Mouse (Mus musculus) cerebellum, adult (tissue): ENCODE results near the gene Timm44.
"Not testable (repeated sequence)": the region's sequence is repeated elsewhere in the genome, so short reads cannot be mapped to it uniquely, and the experiment has no call there.

Source experiments
- ATAC-seq: cut with Nextera tagmentation; 2 replicates; pipeline ENCODE4 v1.9.2; 2017; ENCODE audit warnings: mild to moderate bottlenecking, moderate library complexity, mixed read lengths; ENCODE audit not compliant: insufficient number of reproducible peaks, low FRiP score, low TSS enrichment

The Timm44 gene

DNA sequence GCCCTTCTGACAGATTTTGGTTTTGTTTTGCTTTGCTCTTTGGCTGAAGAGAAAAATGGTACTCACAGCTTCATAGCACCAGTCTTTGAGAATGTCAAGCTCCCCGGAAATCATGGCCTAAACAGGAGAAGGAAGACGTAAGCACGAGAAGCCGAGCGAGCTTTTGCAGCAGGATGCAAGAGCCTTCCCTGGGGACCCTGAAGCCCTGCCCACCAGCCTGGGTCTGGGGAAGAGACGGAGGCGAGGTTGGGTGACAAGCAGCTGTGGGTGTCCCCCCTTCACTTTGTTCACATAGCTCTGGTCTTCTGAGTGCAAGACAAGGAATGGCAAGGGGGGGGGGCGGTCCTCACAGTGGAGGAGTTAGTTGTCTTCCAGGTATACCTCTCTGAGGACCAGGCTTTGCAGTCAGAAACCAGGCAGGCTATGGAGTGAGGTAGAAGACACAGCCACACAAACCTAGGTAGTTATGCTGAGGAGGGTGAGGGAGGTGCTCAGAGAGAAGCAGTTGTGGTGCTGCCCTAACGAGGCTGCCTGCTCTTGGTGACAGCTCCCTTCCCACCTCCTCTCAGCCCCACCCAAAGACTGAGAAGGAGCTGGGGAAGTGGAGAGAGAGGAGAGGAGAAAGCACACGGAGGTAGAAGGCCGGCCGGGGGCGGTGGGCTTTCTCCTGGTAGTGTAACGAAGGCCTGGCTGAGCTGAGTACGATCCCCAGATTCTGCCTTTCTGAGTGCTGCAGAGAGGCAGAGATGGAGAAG, 10.4 kb downstream of the Timm44 start:
- ATAC-seq = no peak

DNA sequence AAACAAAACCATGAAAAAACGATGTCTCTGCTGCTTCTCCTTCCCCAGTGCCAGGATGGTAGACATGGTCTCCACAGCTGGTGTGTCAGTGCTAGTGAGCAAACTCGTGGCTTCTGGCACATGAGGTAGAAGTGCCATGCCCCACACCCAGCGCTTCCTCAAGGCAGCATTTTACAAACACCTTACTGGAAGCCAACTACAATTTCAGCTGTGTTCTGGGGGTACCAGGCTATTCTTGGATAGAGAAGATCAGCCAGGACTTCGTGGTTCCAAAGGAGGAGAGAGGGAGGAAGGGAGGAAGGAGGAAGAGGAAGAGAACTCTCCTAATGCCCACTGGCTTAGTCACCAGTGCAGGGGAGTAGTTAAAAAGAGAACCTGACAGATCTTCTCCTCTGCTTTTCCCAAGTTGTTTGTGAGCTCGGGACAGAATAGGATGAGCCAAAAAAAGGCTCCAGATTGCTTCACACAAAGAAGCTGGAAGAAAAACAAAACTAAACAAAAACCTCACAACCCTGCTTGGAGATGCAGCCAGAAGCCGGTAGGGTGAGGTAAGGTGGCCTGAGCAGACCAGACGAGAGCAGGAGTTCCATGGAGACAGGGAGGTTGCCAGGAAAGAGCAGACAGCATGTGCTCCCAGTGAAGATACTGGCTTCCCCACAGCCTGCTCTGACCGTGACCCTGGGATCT, 12.5 kb downstream of the Timm44 start:
- ATAC-seq = no peak

- ATAC-seq = no peak
Observed at GRCm38 (mm10) chr8:4259805-4260170, 15.9 kb downstream of the Timm44 start.

DNA sequence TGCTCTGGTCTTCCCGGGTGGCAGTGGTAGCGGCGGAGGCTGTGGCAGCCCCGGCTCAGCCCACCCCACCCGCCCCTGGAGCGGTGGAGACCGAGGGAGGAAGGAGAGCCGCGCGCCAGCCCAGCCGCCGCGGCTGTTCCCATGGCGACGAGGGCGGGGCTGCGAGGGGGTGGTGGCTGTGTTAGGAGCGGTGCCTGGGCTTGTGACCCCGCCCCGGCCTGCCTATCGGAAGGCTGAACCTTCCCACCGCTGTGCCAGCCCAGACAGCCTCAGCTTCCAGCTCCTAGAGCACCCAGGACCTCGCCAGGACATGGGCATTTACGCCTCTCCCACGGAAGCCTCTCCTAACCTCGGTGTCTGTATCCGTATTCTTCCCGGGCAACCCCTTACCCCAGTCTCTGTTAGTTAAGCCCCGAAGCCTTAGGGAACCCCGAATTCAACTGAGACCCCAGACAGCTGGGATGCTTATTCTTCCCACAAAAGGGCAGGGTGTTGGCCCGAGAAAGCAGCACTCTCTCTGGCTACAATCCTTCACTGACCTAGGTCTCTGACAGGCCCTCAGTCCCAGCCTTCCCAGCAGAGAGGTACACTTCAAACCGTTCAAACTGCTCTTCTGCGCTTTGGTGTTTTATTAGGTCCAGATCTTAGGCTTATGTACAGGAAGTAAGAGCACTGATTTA, 16.4 kb downstream of the Timm44 start, which contains the start of gene Ctxn1:
Gene Ctxn1, minus strand, starts transcription at position 150 of the 680 bp plus-strand sequence.
- ATAC-seq = peak; percentile 60

GRCm38 (mm10) chr8:4258678-4259077, 17.0 kb downstream of the Timm44 start:
- no peak for ATAC-seq

GRCm38 (mm10) chr8:4258233-4258632, 17.5 kb downstream of the Timm44 start:
- ATAC-seq = no peak

DNA sequence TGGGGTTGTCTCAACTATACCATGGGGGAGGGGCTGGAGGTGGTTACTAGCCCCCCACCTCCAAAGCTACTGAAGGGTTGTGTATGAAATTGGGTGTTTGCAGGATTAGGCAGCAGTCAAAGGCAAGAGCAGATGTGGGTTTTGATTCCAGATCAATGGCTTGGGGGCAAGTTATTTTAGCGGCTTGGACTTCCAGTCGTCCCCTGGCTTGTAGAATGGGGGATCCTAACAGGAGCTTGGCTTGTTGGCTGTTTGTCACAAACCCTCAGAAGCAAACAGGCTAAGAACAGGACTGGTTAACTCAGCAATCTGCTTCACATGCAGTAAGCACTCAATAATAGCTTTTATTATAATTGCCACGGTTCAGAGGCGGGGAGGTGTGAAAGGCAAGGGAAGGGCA, 18.4 kb downstream of the Timm44 start:
- no peak for ATAC-seq

DNA sequence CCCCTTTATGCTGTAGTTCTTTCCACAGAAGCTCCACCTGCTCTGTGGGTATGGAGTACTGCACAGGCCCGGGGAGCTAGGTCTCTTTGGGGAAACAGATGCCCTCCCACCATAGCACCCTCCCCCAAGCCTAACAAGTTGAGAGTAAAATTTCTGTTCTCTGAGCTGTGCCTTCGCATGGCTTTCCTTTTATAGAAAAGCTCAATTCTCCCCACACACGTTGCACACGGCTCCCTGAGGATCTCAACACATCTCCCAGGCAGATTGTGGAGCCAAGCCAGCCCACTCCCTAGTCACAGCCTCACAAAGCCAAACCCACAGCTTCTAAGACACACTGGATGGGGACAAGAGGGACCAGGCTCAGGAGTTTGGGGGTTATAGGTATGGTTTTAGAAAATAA, 18.8 kb downstream of the Timm44 start:
- ATAC-seq = no peak

DNA sequence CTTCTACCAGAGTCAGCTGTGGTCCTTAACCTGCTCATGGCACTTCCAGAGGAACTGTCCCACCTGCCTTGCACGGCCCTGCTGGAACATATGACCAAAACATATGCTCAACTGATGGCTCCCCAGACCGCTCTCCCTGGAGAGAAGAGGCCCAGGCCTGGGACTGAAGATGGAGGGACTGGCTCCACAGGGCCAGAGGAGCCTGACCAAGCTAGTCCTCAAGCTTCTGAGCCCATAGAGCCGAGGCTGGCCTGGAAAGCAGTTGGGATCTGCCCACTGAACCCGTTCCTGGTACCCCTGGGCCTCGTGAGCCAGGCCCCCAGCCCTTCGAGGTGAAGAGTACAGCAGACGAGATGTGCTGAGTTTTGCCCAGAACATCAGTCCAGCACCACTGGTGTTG, 20.2 kb downstream of the Timm44 start:
- not testable (repeated sequence) for ATAC-seq

DNA sequence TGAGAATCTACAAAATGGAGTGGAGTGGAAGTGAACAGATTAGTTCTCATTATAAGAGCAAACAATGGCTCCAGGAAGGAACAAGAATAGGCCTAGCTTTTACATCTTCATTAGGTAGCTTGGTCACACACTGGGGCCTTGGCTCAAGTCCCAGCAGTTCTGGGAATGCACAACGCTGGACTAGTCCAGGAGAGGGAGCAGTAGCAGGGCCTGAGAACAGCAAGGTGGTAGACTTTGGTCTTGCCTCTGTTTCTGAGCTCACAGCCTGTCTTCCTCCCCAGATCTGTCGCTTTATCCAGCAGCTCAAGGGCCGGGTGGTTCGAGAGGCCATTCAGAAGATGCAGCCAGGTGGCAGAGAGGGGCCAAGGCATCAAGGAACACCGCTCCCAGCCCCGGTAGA, 21.7 kb downstream of the Timm44 start:
- ATAC-seq = no peak

DNA sequence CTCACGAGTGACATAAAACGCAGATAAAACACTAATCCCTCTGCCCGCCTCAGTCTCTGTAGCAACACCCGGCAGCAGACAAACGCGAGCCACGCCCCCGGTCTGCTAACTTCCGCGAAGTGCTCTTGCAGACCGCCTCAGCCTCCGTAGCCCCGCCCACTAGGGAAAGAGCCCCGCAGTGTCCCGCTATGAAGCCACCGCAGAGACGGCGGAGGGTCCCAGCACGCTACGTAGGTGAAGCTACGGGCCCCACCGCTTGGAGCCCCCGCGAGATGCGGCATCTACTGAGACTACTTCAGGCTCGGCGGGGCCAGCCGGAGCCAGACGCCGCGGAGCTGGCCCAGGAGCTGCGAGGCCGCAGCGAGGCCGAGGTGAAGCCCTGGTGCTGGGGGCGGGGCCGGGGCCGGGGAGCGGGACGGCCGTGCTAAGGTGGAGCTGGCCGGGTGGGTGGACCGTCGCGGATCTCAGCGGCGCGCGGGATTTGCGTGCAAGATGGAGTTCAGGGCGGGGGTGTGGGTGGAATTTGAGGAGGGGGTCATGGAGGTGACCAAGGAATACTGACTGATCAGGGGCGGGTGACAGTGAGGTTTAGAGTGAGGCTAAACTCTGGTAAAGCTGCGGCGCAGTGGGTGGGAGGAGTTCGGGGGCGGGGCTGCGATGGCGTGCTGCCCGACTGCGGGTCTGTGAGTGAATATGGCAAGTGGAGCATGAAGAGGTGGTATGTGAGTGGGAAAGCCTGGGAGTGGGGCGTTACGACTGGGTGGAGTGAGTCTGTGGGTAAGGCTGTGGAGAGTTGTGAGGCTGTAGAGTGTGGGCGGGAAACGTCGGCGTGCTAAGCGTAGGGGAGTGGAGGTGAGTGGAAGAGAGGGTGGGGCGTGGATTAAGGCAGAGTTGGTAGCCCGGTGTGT, 22.5 kb downstream of the Timm44 start, which contains the start of gene Snapc2:
Gene Snapc2, plus strand, starts transcription at position 147 of the 908 bp plus-strand sequence.
- peak; percentile 65 for ATAC-seq

DNA sequence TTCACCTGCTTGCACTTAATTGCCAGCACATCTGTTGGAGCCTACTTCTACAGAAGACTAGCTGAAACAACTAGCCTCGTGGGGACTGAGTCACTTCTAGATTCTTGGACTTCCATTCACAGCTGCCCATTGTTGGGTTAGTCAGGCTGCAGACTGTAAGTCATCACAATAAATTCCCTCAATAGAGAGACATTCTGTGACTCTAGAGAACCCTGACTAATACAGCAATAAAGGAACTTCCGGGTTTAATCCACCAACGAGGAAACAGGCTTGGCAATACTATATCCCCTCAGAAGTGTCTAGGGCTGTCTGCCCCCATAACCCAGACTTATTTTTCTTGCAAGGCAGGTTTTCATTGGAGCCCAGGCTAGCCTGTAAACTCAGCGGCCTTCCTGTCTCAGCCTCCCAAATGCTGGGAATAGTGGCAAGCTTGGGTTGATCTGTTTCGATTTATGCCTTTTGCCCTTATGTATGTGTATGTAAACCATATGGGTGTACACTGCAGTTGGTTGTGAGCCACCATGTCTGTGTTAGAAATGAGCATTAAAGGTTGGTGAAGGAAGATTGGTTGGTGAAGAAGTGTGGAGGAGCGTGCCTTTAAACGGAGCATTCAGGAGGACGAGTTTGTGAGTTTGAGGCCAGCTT, 23.5 kb downstream of the Timm44 start:
- no peak for ATAC-seq

DNA sequence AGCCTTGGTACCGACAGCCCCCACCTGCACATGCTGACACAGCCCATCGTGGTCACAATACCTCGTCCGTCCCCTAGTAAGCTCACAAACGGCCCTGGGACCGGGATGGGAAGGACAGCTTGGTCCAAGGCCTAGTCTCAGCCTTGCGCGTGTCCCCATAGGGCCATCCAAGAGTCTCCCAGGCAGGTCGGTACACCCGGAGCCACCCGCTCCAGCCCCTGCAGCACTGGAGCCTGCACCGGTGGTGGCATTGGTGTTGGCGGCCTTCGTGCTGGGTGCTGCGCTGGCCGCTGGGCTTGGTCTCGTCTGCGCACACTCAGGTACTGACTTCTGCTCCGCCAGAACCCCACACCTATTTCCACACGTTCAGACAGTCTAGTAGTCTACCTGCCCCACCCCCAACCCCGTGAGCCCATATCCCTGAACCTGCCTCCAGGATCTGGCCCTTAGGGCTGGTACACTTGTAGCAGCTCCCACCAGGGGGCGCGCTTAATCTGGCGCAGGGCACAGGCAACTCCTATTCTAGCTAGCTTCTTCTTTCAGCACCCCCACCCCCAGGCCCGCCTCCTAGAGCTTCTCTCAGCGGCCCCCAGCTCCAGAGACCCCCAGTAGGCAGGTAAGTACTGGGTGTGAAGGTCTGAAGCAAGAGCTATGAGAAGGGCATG, 25.3 kb downstream of the Timm44 start:
- ATAC-seq = peak; percentile 49

GRCm38 (mm10) chr8:4249213-4249612, 26.5 kb downstream of the Timm44 start:
- ATAC-seq = no peak

GRCm38 (mm10) chr8:4247951-4248540, 27.7 kb downstream of the Timm44 start, which contains the start of gene Tgfbr3l:
Gene Tgfbr3l (plus strand): TSS chr8:4248214.
- ATAC-seq = no peak

DNA sequence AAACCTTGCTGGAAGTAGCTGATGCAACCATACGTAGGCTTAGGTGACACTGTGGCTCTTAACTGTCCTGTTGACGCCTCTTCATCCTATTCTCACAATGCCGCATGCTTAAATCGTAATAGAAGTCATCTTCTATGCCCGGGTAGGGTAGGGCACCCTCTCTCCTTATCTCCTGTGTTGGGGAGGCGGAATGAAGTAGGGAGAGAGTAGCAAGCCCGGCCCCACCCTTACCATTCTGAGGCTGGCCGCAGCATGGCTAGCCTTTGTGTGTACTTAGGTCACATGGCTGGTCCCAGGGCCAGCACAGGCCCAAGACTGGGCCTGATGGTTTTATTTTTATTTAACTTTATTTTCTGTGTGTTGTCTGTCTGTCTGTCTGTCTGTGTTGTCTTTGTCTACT, 28.5 kb downstream of the Timm44 start:
- ATAC-seq = no peak

DNA sequence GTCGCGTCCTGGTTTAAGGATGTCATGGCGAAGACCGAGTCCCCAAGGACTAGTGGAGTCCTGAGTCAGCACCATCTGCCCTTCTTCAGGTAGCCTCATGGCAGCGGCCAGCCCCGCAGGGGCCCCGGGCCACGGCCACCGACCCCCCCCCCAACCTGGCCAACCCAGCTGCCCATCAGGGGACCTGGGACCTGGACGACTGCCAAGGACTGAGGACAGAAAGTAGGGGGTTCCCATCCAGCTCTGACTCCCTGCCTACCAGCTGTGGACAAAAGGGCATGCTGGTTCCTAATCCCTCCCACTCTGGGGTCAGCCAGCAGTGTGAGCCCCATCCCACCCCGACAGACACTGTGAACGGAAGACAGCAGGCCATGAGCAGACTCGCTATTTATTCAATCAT, 30.0 kb downstream of the Timm44 start:
- no peak for ATAC-seq

GRCm38 (mm10) chr8:4245061-4245460, 30.7 kb downstream of the Timm44 start:
- ATAC-seq = no peak
